Mouse (Mus musculus) frontal cortex, postnatal 10 days (tissue): ENCODE results near the gene Gm10053.
"Not testable (repeated sequence)": the region's sequence is repeated elsewhere in the genome, so short reads cannot be mapped to it uniquely, and the experiment has no call there.

Source experiments
- DNase-seq, 2 experiments: peaks; one replicate each; pipeline ENCODE4 v3.0.0; 2022; ENCODE audit warnings: low spot score in 2 of 2, mixed read lengths in 1 of 2

Gm10053 gene

GRCm38 (mm10) chr19:24875129-24875870 lies at the start of gene Gm10053:
Gene Gm10053 (plus strand): TSS chr19:24875686.
- DNase-seq, result not testable (repeated sequence)

DNA sequence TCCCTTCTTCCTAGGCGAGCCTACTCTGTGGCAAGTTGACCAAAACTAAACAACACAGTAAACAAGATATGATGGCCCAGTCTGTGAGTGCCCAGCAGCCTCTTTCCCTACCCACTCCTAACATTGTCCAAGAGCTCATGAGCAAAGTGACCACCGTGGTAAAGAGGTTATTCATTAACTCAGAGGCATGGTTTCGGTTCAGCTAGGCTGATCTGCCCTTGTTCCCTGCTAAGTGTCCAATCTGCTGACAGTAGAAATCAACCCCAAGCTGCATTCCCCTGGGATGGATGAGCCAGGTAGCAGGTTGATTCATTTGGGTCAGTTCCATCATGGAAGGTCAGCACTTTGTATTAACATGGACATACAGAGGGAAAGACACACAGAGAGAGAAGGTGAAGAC lies 33.4 kb upstream of the Gm10053 start:
- no peak for DNase-seq

GRCm38 (mm10) chr19:24845007-24845546 lies 30.4 kb upstream of the Gm10053 start:
- no peak for DNase-seq

DNA sequence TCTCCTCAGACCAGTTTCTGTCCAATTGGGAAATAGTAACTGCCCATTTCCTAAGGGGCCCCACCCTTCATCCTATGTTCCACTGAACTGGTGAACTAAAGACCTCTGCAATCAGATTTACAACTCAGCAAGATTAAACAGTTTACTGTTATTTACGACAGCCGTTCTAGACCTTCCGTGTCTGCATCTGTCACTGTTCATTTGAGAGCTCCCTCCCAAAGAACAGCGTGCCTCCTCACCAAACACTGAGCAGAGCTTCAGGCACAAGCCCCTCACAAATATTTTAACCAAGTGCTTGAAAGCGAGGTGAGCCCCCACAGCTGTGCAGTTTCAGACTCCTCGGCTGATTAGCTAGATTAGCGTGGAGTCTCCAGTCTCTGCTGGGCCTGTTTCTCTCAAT lies 27.1 kb upstream of the Gm10053 start:
- DNase-seq, result no peak

- DNase-seq, result no peak
Observed at GRCm38 (mm10) chr19:24848844-24849243, 26.6 kb upstream of the Gm10053 start.

DNA sequence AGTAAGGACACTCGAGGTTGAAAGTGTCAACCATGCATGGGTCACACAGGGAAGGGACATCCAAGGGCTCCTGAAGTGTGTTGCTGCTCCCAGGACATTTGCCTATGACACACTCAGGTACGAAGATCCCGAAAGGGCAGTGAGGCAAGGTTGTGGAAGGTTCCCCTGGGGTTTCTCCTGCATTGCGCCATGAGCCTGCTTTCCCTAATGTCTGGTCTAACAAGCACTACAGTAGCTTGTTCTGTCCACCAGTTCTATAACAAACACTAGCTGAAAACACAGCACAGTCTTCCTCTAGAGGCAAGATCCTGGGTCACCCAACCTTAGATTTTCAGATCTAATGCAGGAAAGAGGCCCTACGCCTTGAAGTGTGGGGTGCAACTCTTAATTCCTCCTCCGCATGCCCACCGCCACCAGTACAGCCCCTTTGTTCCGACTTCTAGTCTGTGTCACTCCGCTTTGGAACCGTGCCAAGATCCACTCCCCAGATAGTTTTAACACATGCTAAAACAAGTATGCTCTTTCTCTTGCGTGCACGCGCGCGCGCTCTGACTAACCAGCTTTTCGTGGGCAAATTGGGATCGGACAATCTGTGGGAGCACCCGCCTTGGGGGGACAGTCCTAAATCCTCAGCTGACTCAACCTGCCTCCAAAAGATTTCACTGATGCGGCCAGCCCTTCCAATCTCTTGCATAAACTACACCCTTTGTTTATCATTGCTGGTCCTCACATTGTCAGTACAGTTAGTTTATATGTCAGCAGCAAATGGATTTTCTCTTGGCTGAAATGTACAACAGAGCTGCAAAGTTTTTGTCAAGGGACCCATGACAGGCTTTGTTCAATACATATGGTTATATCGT lies 23.8 kb upstream of the Gm10053 start:
- DNase-seq, result no peak

GRCm38 (mm10) chr19:24861276-24861611 lies 14.2 kb upstream of the Gm10053 start:
- DNase-seq, result no peak

GRCm38 (mm10) chr19:24861612-24862451 lies 13.7 kb upstream of the Gm10053 start, which contains the start of gene Pgm5:
Gene Pgm5 (minus strand): TSS chr19:24861855.
- DNase-seq, result no peak

- no peak for DNase-seq
Observed at GRCm38 (mm10) chr19:24865436-24865835, 10.1 kb upstream of the Gm10053 start.

- peak in 1 of 2 experiments; percentile 59 for DNase-seq
Observed at GRCm38 (mm10) chr19:24871037-24871635, 4.3 kb upstream of the Gm10053 start.

DNA sequence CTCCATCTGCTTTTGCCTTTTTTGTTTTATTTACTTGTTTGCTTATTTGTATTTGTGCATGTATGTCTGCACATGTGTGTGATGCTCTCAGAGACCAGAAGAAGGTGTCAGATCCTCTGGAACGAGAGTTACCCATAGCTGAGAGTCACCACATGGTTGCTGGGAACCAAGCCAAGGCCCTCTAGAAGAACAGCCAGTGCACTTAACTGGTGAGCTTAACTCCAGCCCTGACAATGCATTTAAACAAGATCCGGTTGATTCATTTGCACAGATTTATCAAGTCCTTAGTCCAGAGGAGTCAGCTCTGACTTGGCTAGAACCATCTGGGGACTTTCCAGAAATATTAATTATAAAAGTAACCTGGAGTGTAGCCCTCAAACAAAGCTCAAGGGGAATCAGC lies 1.6 kb upstream of the Gm10053 start:
- no peak for DNase-seq

DNA sequence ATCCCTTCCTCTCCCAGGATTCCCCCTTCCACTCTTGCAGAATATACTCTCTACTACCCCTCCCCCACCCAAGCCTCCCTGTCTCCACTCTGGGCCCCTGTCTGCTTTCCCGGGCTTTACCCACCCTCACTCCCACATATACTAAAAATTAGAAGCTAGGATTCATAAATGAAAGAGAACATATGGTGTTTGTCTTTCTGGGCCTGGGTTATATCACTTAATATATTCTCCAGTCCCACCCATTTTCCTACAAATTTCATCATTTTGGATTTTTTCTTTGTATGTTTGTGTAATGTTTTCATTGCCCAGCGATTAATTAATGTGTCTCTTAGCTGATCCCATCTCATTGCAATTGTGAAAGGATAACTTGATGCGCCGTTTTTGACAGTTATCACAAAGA lies 5.8 kb downstream of the Gm10053 start:
- DNase-seq, result no peak

DNA sequence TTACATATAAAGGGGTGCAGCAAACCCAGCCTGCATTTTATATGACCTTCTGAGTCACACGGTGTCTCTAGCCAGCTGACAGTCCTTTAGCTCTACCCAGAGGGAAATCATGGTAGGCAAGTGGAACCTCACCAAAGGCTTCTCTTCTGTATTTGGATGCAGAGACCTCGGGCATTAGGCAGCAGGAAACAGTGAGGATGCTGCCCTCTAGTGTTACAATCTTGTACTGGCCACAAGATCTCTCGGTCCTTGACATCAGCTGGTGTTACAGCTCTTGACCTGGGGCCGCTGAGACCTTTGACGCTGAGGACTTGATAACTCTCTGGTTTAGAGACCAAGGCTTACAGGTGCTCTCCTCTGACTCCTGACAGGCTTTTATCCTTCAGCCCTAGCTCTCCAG lies 10.0 kb downstream of the Gm10053 start:
- peak in 1 of 2 experiments; percentile 42 for DNase-seq

- DNase-seq, result no peak
Observed at GRCm38 (mm10) chr19:24886888-24887287, 11.4 kb downstream of the Gm10053 start.

GRCm38 (mm10) chr19:24896536-24896935 lies 21.1 kb downstream of the Gm10053 start:
- DNase-seq, result no peak

DNA sequence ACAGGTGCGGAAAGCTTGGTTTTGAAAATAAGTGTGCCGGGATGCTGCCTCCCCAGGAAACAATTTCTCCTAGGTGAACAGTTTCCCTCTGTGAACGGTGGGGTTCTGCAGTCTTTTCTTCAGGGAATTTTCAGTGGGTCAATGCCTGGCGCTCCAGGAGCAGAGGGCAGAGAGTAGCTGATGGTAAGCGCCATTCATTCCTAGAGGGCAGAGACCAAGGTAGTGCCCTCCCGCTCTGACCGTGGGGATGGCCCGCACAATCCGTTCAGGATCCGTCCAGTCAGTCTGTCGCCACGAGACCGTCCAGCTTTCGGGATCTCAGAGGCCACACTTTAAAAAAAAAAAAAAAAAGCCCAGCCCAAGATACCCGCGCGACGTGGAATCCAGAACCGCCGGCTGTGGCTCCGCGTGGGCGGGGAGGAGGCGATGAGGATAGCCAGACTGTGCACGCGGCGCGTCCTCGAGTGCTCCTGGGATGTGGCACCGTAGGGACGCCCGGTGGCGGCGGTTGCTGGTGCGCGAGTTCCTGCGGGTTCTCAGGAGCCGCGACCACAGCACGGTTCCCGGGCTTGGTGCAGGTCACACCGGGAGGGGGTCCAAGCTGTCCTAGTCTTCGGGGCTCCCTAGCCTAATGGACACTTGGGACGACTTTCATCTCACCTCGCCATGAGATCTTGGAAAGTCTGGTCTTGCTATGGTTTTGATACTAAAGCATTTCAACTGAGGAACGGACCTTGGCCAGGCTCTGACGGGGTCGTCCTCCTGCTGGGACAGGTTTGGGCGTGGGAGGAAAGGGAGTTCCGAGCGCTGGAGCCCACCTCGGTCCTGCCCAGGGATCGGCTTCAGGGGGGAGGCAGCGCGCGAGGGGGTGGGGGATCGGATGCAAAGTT lies 21.8 kb downstream of the Gm10053 start:
- DNase-seq, result no peak

- DNase-seq, result no peak
Observed at GRCm38 (mm10) chr19:24897896-24898736, 22.6 kb downstream of the Gm10053 start.

GRCm38 (mm10) chr19:24898737-24899577 lies 23.5 kb downstream of the Gm10053 start:
- DNase-seq, result peak in 1 of 2 experiments; percentile 11
